Mouse (Mus musculus) liver, embryonic 16.5 days (tissue): ENCODE data around the gene C130073F10Rik. TPM values are rescaled to one million over a fixed set of nuclear protein-coding genes. Genes with fewer than 3 reads are reported as not detected.
"Not testable (repeated sequence)": the region's sequence is repeated elsewhere in the genome, so short reads cannot be mapped to it uniquely, and the experiment has no call there.

Experiments
- ATAC-seq: fragments of 200-750 bp; cut with Nextera tagmentation; 2 replicates; pipeline ENCODE4 v1.8.0; 2017; ENCODE audit warnings: low read depth, mild to moderate bottlenecking, moderate number of reproducible peaks, moderate library complexity
- H3K27ac ChIP-seq: fragments of 300-500 bp; sonication (generic); 2 replicates; pipeline ENCODE4 v1.5.1; 2014; ENCODE audit warnings: mild to moderate bottlenecking, low read length
- H3K27me3 ChIP-seq: fragments of 300-500 bp; sonication (generic); 2 replicates; pipeline ENCODE4 v1.6.1; 2014; ENCODE audit warnings: low read depth, low read length, mixed read lengths; ENCODE audit not compliant: control insufficient read depth, insufficient read depth
- H3K36me3 ChIP-seq: fragments of 300-500 bp; sonication (generic); 2 replicates; pipeline ENCODE4 v1.6.1; 2014; ENCODE audit warnings: mild to moderate bottlenecking; ENCODE audit not compliant: control insufficient read depth, insufficient read depth
- H3K4me1 ChIP-seq: fragments of 300-500 bp; sonication (generic); 2 replicates; pipeline ENCODE4 v1.6.1; 2014; ENCODE audit warnings: low read depth, low read length, mixed read lengths; ENCODE audit not compliant: control insufficient read depth
- H3K4me2 ChIP-seq: fragments of 300-500 bp; sonication (generic); 2 replicates; pipeline ENCODE4 v1.6.1; 2014; ENCODE audit warnings: low read depth, low read length, mixed read lengths
- H3K4me3 ChIP-seq: fragments of 300-500 bp; sonication (generic); 2 replicates; pipeline ENCODE4 v1.5.1; 2014; ENCODE audit warnings: low read depth, mild to moderate bottlenecking, low read length
- H3K9ac ChIP-seq: fragments of 300-500 bp; sonication (generic); 2 replicates; pipeline ENCODE4 v1.6.1; 2014; ENCODE audit warnings: low read depth, low read length
- H3K9me3 ChIP-seq: fragments of 300-500 bp; sonication (generic); replicated peaks from 2 replicates; pipeline ENCODE4 v1.6.1; 2016; ENCODE audit warnings: low read length; ENCODE audit not compliant: control insufficient read depth
- WGBS: fragments of 180-500 bp; shearing (Covaris S2); extraction: QIAGEN DNeasy Blood & Tissue Kit; methylation state at CpG from one replicate; pipeline ENCODE4 v1.1.7; 2014; ENCODE audit not compliant: insufficient replicate concordance; 5-methylcytosine and 5-hydroxymethylcytosine counted together
- polyA plus RNA-seq: library from polyadenylated mRNA; unstranded; fragments of >200 nt; fragmentation: Nextera tagmentation; extraction: Ambion mirVana; gene quantifications from 2 replicates; pipeline ENCODE4 v1.2.1, GENCODE M21; 2015

Gene C130073F10Rik
- not detected in 2 replicates for polyA plus RNA-seq

GRCm38 (mm10) chr4:101893656-101894420, at the start of gene C130073F10Rik:
C130073F10Rik (minus strand) TSS chr4:101893789.
- Histone ChIP-seq H3K27ac (no peak within 1 kb of the TSS), H3K9ac (no peak within 1 kb of the TSS), H3K4me2 (no peak within 1 kb of the TSS), H3K36me3 (no peaks in the 10 kb centered on the region), H3K9me3 (no peaks in the 10 kb centered on the region), H3K27me3 (no peaks in the 10 kb centered on the region), H3K4me1 (no peaks in the 10 kb centered on the region), H3K4me3 (no peak within 1 kb of the TSS)
- 63% methylated on average over 7 of the region's 7 CpGs for WGBS
- no peak for ATAC-seq

DNA sequence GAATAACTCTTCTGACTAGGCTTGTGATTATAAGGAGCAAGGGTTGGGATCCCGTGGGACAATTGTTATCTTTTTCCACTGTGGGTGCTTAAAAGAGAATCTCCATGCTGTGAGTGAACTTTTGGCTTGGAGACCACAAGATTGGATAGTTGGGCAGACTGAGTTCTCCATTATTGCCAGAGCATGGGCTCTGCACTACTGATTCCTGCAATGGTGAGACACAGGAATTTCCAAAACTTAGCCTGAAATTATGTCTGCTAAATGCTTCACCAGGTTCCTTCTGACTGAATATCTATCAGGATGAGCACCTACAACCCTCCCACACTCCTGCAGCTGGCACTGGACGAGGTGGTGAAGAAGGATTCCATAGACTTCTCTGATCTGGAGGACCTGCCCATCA, 46.5 kb upstream of the C130073F10Rik start, which contains the start of gene Gm12794:
Gene Gm12794 (plus strand): TSS at position 301 of the 400 bp plus-strand sequence.
- not testable (repeated sequence) for H3K4me3 ChIP-seq, H3K4me1 ChIP-seq, H3K27me3 ChIP-seq, H3K27ac ChIP-seq, H3K9ac ChIP-seq, H3K9me3 ChIP-seq, ATAC-seq, H3K4me2 ChIP-seq, H3K36me3 ChIP-seq
- WGBS, result 40% methylated on average over 1 of the region's 2 CpGs

- not testable (repeated sequence) for H3K27ac ChIP-seq, H3K4me2 ChIP-seq, H3K9me3 ChIP-seq, H3K36me3 ChIP-seq, H3K9ac ChIP-seq, H3K4me3 ChIP-seq, H3K27me3 ChIP-seq, H3K4me1 ChIP-seq, ATAC-seq
- WGBS, result 69% methylated on average over 2 of the region's 2 CpGs
Observed at GRCm38 (mm10) chr4:101908821-101909220, 15.2 kb upstream of the C130073F10Rik start, which contains the start of gene Gm12800. Gm12800 (plus strand) TSS chr4:101909121.

DNA sequence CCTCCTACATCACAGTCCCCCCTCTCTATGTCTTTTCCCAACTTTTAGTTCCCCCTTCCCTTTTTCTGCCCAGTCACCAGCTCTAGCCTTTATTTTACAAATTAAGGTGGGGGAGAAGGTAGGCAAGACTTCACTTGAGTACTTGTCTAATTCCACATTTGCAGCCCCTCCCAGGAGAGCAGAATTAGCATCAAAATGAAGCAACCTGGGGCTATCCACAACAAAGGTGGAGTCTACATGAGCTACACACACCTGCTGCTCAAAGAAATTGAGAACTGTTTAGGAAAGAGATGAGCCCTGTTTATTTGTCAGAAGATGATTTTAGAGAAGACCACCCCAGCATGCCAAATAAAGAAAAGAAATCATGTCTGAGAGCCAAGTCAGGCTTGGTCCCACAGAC, 4.2 kb downstream of the C130073F10Rik start:
- H3K4me2 ChIP-seq, result no peak overlapping the region
- H3K4me1 ChIP-seq, result no peaks in the 10 kb centered on the region
- H3K9ac ChIP-seq, result no peak overlapping the region
- H3K27ac ChIP-seq, result no peak overlapping the region
- no peaks in the 10 kb centered on the region for H3K27me3 ChIP-seq
- no peaks in the 10 kb centered on the region for H3K9me3 ChIP-seq
- no peaks in the 10 kb centered on the region for H3K36me3 ChIP-seq
- H3K4me3 ChIP-seq, result no peak overlapping the region
- no peak for ATAC-seq

- H3K4me1 ChIP-seq, result no peaks in the 10 kb centered on the region
- H3K4me3 ChIP-seq, result no peak overlapping the region
- H3K27ac ChIP-seq, result no peak overlapping the region
- no peak overlapping the region for H3K4me2 ChIP-seq
- ATAC-seq, result no peak
- WGBS, result 33% methylated on average over 3 of the region's 3 CpGs
- no peak overlapping the region for H3K9ac ChIP-seq
- H3K9me3 ChIP-seq, result no peaks in the 10 kb centered on the region
- H3K36me3 ChIP-seq, result no peaks in the 10 kb centered on the region
- H3K27me3 ChIP-seq, result no peaks in the 10 kb centered on the region
Observed at GRCm38 (mm10) chr4:101883641-101884040, 9.9 kb downstream of the C130073F10Rik start.

- not testable (repeated sequence) for ATAC-seq, H3K27me3 ChIP-seq, H3K9me3 ChIP-seq, H3K36me3 ChIP-seq, H3K27ac ChIP-seq, H3K4me2 ChIP-seq, H3K4me3 ChIP-seq, H3K9ac ChIP-seq, H3K4me1 ChIP-seq
- 80% methylated on average over 15 of the region's 15 CpGs for WGBS
Observed at GRCm38 (mm10) chr4:101875687-101876086, 17.9 kb downstream of the C130073F10Rik start.

DNA sequence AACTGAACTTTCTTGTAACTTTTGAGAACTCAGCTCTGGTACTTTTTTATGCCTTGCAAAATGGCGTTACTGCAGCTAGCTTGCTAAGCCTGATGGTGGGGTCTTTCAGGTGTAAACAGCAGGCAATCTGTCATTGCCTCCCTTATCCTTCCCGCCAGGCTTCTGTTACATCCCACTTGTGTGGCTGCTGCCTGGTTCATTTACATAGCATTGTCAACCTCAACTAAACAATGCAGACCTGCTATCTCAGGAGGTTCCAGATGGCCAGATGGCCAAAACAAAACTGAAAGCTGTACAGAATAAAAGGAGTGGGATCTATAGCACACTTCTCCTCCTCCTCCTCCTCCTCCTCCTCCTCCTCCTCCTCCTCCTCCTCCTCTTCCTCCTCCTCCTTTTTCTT, 21.6 kb downstream of the C130073F10Rik start:
- not testable (repeated sequence) for H3K27me3 ChIP-seq, H3K4me3 ChIP-seq, ATAC-seq, H3K27ac ChIP-seq, H3K36me3 ChIP-seq, H3K9ac ChIP-seq, H3K4me1 ChIP-seq, H3K4me2 ChIP-seq, H3K9me3 ChIP-seq
- WGBS, result 45% methylated on average over 2 of the region's 2 CpGs

- Histone ChIP-seq H3K4me1 (no peaks in the 10 kb centered on the region), H3K36me3 (no peaks in the 10 kb centered on the region), H3K9me3 (no peaks in the 10 kb centered on the region), H3K9ac (no peak overlapping the region), H3K4me2 (no peak overlapping the region), H3K27me3 (no peaks in the 10 kb centered on the region), H3K4me3 (no peak overlapping the region), H3K27ac (no peak overlapping the region)
- 38% methylated on average over 6 of the region's 6 CpGs for WGBS
- no peak for ATAC-seq
Observed at GRCm38 (mm10) chr4:101862289-101862688, 31.3 kb downstream of the C130073F10Rik start.

DNA sequence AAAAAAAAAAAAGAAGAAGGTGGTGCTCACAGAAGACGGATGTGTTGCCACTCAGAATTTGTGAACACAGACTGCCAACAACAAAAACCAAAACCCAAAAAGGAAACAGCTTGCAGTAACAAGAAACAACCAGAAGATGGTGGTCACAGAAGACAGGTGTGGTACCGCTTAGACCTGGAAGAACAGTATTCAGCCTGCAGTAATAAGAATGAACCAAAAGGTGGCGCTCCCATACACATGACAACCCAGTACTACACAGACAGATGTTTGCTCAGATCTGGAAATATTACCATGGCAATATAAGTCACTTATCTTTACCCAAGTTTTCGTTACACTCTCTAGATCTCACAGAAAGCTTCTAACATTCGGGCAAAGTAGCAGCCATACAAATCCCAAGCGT, 32.7 kb downstream of the C130073F10Rik start:
- ATAC-seq, result no peak
- no peaks in the 10 kb centered on the region for H3K27me3 ChIP-seq
- H3K27ac ChIP-seq, result no peak overlapping the region
- H3K4me1 ChIP-seq, result no peaks in the 10 kb centered on the region
- H3K9me3 ChIP-seq, result no peaks in the 10 kb centered on the region
- no peak overlapping the region for H3K9ac ChIP-seq
- H3K4me3 ChIP-seq, result no peak overlapping the region
- H3K4me2 ChIP-seq, result no peak overlapping the region
- no peaks in the 10 kb centered on the region for H3K36me3 ChIP-seq
- 38% methylated on average over 6 of the region's 6 CpGs for WGBS
